Mouse (Mus musculus) heart, embryonic 11.5 days (tissue): ENCODE measurements around the gene Lrrc25. TPM values are rescaled to one million over a fixed set of nuclear protein-coding genes. Genes with fewer than 3 reads are reported as not detected.
A peak's percentile ranks its signal among the peaks of the same experiment; 100 is the strongest.

Experiments used
- ATAC-seq: fragments of 200-750 bp; cut with Nextera tagmentation; replicated peaks from 2 replicates; pipeline ENCODE4 v1.8.0; 2017; ENCODE audit warnings: moderate library complexity; ENCODE audit not compliant: insufficient number of reproducible peaks, low FRiP score, low TSS enrichment
- H3K27ac ChIP-seq: fragments of 300-500 bp; sonication (generic); 2 replicates; pipeline ENCODE4 v1.5.1; 2014; ENCODE audit warnings: mild to moderate bottlenecking, low read depth, low read length
- H3K27me3 ChIP-seq: fragments of 300-500 bp; sonication (generic); 2 replicates; pipeline ENCODE4 v1.6.1; 2014; ENCODE audit warnings: mild to moderate bottlenecking, low read length, mixed read lengths; ENCODE audit not compliant: control insufficient read depth, insufficient read depth
- H3K36me3 ChIP-seq: fragments of 300-500 bp; sonication (generic); 2 replicates; pipeline ENCODE4 v1.6.1; 2014; ENCODE audit warnings: mild to moderate bottlenecking, low read length, moderate library complexity, mixed read lengths; ENCODE audit not compliant: control insufficient read depth, insufficient read depth
- H3K4me1 ChIP-seq: fragments of 300-500 bp; sonication (generic); 2 replicates; pipeline ENCODE4 v1.6.1; 2014; ENCODE audit warnings: low read length; ENCODE audit not compliant: control insufficient read depth, insufficient read depth
- H3K4me2 ChIP-seq: fragments of 300-500 bp; sonication (generic); 2 replicates; pipeline ENCODE4 v1.6.1; 2014; ENCODE audit warnings: mild to moderate bottlenecking, moderate library complexity
- H3K4me3 ChIP-seq: fragments of 300-500 bp; sonication (generic); 2 replicates; pipeline ENCODE4 v1.5.1; 2014; ENCODE audit warnings: low read depth, low read length
- H3K9ac ChIP-seq: fragments of 300-500 bp; sonication (generic); 2 replicates; pipeline ENCODE4 v1.6.1; 2014; ENCODE audit warnings: mild to moderate bottlenecking, low read depth, low read length, moderate library complexity
- H3K9me3 ChIP-seq: fragments of 300-500 bp; sonication (generic); replicated peaks from 2 replicates; pipeline ENCODE4 v1.6.1; 2016; ENCODE audit warnings: low read length; ENCODE audit not compliant: control insufficient read depth
- WGBS: fragments of 180-500 bp; shearing (Covaris S2); extraction: QIAGEN DNeasy Blood & Tissue Kit; methylation state at CpG from one replicate; pipeline ENCODE4 v1.1.7; 2014; ENCODE audit not compliant: insufficient replicate concordance; 5-methylcytosine and 5-hydroxymethylcytosine counted together
- polyA plus RNA-seq: library from polyadenylated mRNA; unstranded; fragments of >200 nt; fragmentation: Nextera tagmentation; extraction: Ambion mirVana; gene quantifications from 2 replicates; pipeline ENCODE4 v1.2.1, GENCODE M21; 2014

Gene Lrrc25
- polyA plus RNA-seq, 1 experiment from 2014 or later: 0.19 TPM

DNA sequence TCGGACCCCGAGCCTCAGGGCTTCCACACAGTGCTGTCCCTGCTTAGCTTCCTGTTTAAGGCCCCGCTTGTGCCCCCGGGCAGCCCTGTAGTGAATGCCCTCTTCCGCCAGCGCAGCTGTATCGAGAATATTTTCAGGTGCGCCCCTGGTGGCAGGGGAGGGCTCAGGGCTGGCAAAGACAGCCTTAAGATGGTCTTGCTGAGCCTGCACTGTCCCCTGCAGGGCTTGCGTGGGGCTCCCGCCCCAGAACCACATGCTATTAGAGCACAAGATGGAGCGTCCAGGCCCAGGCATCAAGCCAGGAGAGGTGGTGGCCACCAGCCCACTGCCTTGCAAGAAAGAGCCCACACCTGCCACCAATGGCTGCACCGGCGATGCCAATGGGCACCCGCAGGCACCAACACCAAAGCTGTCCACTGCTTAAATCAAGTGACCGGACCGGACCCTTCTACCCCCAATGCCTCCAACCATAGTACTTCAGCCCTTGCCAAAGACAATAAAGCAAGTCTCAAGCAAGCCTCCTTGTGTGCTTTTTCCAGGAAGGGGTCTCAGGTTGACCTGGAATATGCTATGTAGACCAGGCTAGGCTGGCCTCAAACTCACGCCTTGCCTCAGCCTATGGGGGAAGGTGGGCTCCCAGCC lies 19.1 kb upstream of the Lrrc25 start:
- Histone ChIP-seq H3K9ac (no peak overlapping the region), H3K4me1 (peaks cover 58% of the 10 kb centered on the region), H3K27ac (no peak overlapping the region), H3K4me2 (peak overlapping the region; percentile 76), H3K4me3 (peak overlapping the region; percentile 52), H3K9me3 (no peaks in the 10 kb centered on the region), H3K36me3 (peaks cover 9% of the 10 kb centered on the region; the same call in 1 of the 2 replicates), H3K27me3 (no peaks in the 10 kb centered on the region)
- WGBS: 83% methylated on average over 17 of the region's 17 CpGs
- ATAC-seq: no peak

DNA sequence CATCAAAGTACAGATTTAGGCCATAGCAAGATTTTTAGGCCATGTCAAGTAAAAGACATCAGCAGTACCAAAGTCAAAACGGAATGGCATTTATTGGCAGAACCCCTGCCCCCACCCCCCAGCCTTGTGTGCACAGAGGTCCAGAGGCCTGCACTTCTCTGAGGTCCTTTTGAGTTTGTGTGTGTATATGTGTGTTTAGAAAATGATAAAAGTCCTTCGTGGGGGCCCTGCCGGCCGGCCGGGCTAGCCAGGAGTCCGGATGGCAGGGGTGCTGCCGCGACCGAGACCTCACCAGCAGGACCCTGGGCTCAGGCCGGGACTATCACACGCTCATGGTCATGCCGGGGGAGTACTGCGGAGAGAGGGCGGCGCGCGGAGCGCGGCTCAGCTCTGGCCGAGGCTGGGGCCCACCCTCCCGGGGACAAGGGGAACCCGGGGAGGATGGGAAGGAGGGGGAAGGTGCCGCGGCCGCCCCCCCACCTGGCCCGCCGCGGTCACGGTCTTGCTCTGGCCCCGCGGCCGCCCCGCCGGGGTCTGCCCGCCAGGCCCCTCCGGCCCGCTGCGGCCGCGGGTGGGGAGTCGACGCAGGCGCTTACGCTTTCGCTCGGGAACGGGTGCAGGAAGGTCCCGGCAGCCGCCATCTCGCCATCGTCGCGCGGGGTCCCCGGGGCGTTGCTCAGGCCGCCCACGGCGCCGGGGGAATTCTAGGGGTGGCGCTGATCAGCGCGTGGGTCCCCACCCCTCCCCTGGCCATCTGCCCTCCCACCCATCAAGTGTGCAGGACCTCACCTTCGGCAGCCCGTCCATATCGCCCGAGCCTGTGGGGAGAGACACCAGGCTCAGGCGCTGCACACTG lies 18.3 kb upstream of the Lrrc25 start:
- Histone ChIP-seq H3K4me2 (peak overlapping the region; percentile 76), H3K36me3 (peaks cover 9% of the 10 kb centered on the region; the same call in 1 of the 2 replicates), H3K27ac (peak overlapping the region; percentile 18), H3K4me1 (peaks cover 57% of the 10 kb centered on the region), H3K27me3 (no peaks in the 10 kb centered on the region), H3K4me3 (peak overlapping the region; percentile 52), H3K9ac (peak overlapping the region; percentile 75), H3K9me3 (0 out of 2 replicates have a peak, but pooled peaks cover 2% of the 10 kb centered on the region)
- no peak for ATAC-seq
- WGBS: 11% methylated on average over 63 of the region's 68 CpGs

DNA sequence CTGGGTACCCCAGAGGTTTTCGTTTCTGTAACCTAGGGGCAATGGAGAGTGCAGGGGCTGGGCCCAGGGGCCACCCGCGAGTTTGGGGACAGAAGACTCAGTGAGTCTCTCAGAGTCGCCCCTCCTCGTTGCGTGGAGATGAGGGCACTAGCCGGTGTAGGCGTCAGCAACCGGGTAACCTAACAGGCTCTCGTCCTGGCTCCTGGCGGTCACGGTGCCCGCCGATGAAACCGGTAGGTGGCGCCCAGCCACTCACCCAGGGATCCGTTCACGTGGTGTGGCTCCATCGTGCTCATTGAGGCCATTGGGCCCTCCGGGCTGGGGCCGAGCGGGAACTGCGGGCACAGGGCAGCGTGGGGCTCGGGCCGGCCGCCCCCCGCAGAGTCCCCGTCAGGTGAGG lies 17.7 kb upstream of the Lrrc25 start:
- H3K9ac ChIP-seq: peak overlapping the region; percentile 75
- H3K4me2 ChIP-seq: peak overlapping the region; percentile 76
- H3K36me3 ChIP-seq: peaks cover 9% of the 10 kb centered on the region; the same call in 1 of the 2 replicates
- H3K4me1 ChIP-seq: peaks cover 50% of the 10 kb centered on the region
- no peaks in the 10 kb centered on the region for H3K27me3 ChIP-seq
- H3K4me3 ChIP-seq: peak overlapping the region; percentile 52
- ATAC-seq: 0 out of 2 replicates have a peak, but pooled peaks have one; percentile 1
- 0 out of 2 replicates have a peak, but pooled peaks cover 2% of the 10 kb centered on the region for H3K9me3 ChIP-seq
- 6% methylated on average over 29 of the region's 29 CpGs for WGBS
- H3K27ac ChIP-seq: peak overlapping the region; percentile 18; the same call in 1 of the 2 replicates

DNA sequence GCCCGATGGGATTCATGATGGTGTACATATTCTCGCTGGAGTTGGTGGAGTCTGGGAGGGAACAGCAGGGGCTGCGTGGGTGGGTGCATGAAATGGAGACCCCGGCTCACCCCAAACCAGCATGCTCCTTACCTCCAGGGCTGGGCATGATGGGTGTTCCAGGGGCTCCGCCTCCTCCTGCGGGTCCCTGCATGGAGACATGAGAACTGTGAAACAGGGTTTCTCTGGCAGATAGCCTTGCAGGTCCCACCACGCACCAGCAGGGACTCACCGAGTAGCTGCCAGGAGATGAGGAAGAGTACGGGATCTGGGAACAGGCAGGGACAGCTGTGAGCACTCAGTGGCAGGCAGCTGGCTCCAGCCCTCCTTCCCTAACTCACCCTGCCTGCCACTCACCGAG lies 17.2 kb upstream of the Lrrc25 start:
- Histone ChIP-seq H3K27ac (no peak overlapping the region), H3K4me1 (peaks cover 46% of the 10 kb centered on the region), H3K9ac (peak overlapping the region; percentile 75; the same call in 1 of the 2 replicates), H3K36me3 (peaks cover 9% of the 10 kb centered on the region; the same call in 1 of the 2 replicates), H3K4me3 (peak overlapping the region; percentile 52), H3K9me3 (0 out of 2 replicates have a peak, but pooled peaks cover 2% of the 10 kb centered on the region), H3K27me3 (no peaks in the 10 kb centered on the region), H3K4me2 (peak overlapping the region; percentile 76)
- no peak for ATAC-seq
- WGBS: 22% methylated on average over 10 of the region's 10 CpGs

DNA sequence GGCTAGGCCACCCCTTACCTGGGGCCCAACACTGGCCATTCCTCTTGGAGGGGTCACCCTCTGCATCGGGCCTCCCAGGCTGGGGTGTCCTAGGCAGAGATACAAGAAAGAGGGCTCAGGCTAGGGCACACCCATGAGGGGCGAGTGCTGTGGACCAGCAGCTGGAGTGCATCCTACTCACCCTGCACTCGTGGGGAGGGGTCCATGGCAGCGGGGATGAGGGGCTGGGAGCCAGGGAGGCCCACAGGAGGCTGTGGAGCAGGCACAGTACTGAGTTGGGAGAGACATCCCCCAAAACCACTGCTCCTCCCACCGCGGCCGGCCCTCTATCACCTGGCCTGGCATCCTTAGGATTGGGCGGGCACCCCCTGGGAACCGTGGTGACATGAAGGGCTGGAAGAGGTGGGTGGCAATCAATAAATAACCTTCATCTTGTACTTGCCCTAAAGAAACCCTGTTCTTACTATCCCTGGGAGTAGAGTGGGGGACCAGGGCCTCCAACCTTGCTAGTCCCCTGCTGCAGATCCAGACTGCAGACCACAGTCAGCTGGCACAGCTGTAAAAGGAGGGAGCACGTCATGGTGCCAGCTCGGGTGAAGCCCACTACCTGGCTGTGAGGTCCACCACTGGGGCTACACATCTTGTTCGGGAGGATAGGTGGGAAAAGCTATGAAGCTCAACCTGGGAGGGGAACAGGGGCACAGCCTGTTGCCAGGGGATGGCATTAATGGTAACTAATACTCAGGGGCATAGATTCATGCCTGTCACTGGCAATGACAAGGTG lies 16.3 kb upstream of the Lrrc25 start:
- peaks cover 9% of the 10 kb centered on the region; the same call in 1 of the 2 replicates for H3K36me3 ChIP-seq
- H3K4me3 ChIP-seq: no peak overlapping the region
- WGBS: 85% methylated on average over 12 of the region's 12 CpGs
- H3K9me3 ChIP-seq: 0 out of 2 replicates have a peak, but pooled peaks cover 2% of the 10 kb centered on the region
- ATAC-seq: no peak
- H3K9ac ChIP-seq: no peak overlapping the region
- H3K4me2 ChIP-seq: no peak overlapping the region
- no peaks in the 10 kb centered on the region for H3K27me3 ChIP-seq
- no peak overlapping the region for H3K27ac ChIP-seq
- H3K4me1 ChIP-seq: peaks cover 46% of the 10 kb centered on the region

DNA sequence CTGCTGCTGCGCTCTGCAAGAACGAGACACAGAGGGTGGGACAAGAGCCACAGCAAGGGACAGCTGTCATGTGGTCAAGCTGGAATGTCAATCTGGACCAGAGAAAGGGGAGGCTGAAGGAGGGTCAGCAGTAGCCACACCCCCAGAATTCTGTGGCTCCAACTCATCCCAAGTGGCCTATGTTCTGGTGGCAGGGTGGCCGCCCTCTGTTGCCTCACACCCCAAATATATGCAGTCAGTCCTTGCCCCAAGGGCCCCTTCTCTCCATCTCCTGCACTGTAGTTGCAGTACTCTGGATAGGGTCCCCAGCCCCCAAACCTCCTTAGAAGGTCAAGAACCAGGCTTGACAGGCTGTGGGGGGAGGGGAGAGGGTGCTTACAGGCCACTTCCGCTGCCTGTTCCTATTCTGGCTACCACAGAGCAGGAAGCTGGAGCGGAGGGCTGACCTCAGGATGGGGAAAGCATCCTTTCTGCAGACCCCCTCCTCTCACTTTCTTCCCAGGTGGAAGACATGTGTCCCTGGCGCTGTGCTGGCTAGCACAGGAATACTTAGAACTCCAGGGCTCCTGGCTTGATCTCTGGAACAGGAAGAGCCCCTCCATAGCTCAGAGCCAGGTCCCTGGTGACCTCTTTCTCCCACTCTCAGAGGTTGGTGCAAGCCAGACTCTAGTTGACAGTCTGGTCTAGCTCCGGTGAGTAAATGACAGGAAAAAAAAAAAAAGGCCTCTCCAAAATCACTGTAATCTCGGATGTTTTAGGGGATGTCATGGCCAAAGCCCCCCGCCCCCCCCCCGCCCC lies 15.3 kb upstream of the Lrrc25 start:
- WGBS: 14% methylated on average over 10 of the region's 10 CpGs
- no peaks in the 10 kb centered on the region for H3K27me3 ChIP-seq
- H3K4me1 ChIP-seq: peaks cover 38% of the 10 kb centered on the region
- 0 out of 2 replicates have a peak, but pooled peaks cover 2% of the 10 kb centered on the region for H3K9me3 ChIP-seq
- peaks cover 9% of the 10 kb centered on the region; the same call in 1 of the 2 replicates for H3K36me3 ChIP-seq
- H3K4me2 ChIP-seq: peak overlapping the region; percentile 55
- ATAC-seq: no peak
- peak overlapping the region; percentile 26 for H3K4me3 ChIP-seq
- 0 out of 2 replicates have a peak overlapping the region, but pooled peaks have one; percentile 24 for H3K9ac ChIP-seq
- peak overlapping the region; percentile 78 for H3K27ac ChIP-seq

DNA sequence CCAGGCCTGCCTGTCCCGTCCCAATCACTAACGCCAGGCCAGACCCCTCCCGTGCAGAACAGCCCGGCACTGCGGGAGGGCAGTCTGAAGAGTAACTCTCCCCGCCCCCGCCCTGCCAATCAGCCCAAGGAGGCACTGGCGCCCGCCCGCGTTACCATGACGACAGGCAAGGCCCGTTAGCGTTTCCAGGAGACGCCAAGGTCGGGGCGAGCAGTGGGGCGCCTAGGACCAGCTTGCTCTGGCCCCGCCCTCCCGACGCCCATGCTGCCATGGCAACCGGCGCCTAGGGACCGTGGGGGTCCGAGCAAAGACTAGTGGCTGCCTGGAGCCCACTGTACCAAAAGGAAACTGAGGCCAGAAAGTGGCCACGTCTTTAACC lies 14.7 kb upstream of the Lrrc25 start:
- 0 out of 2 replicates have a peak overlapping the region, but pooled peaks have one; percentile 24 for H3K9ac ChIP-seq

More for the DNA sequence above, 14.7 kb upstream of the Lrrc25 start:
- Histone ChIP-seq H3K27ac (peak overlapping the region; percentile 78), H3K27me3 (no peaks in the 10 kb centered on the region), H3K4me3 (peak overlapping the region; percentile 26), H3K4me2 (peak overlapping the region; percentile 55), H3K9me3 (0 out of 2 replicates have a peak, but pooled peaks cover 2% of the 10 kb centered on the region), H3K36me3 (peaks cover 4% of the 10 kb centered on the region; the same call in 1 of the 2 replicates), H3K4me1 (peaks cover 35% of the 10 kb centered on the region)
- ATAC-seq: peak; percentile 44
- 2% methylated on average over 26 of the region's 26 CpGs for WGBS
